Mouse (Mus musculus) embryonic fibroblast, embryonic 13.5 days (primary cell): Measurements from ENCODE around the gene Clip3.
A peak's percentile ranks its signal among the peaks of the same experiment; 100 is the strongest.

Experiments
- CTCF ChIP-seq: IDR thresholded peaks from 2 replicates; pipeline ENCODE4 v1.5.1; 2011; ENCODE audit warnings: mild to moderate bottlenecking, control low read depth, low read length, moderate library complexity, borderline replicate concordance; ENCODE audit not compliant: insufficient read depth
- POLR2A ChIP-seq: IDR thresholded peaks from 2 replicates; pipeline ENCODE4 v1.6.1; 2011; ENCODE audit warnings: low read depth, mild to moderate bottlenecking, control low read depth, low read length, moderate library complexity

DNA sequence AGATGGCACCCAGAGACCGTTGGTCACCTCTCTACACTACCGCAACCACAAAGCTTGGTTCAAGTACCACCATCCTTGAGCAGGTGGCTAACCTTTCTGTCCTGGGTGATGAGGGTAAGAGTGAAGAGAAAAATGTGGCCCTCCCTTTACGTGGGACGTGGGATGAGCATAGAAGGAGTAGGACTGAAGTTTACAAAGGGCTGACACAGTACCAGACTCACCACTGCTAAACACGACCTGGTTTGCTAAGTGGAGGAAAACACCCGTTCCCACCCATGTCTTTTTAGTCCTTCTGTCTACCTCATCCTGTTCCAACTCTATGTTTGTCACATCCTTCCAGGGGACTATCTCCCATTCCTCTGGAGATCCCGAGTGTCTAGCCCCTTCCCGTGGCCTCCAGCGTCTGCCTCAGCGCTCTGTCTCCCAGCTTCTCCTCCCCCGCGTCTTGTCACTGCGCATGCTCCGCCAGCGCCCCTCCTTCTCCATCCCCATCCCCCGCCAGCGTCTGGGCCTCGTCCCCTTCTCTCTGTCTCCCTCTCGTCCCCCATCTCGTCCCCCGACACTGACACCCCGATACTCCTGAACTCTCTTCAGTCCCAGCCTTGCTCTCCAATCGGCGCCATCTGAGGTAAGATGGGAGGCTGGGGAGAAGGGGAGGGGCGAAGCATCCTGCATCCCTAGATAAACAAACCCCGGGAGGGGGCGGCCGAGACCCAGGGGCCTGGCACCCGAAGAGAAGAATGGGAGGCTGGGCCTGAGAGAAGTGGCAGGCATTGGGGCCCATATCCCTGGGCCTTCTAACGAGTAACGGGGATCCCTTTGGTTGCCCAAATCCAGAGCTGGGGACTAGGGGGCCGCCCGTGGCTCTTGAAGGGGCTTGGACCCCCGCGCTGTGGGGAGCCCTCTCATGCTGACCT, at the start of gene Clip3:
- TF ChIP-seq CTCF (no peak), POLR2A (peak; percentile 98)
